Mouse (Mus musculus) limb, embryonic 10.5 days (tissue): Measurements from ENCODE around the gene Abca16. TPM values are rescaled to one million over a fixed set of nuclear protein-coding genes. Genes with fewer than 3 reads are reported as not detected.

Source experiments
- DNase-seq: peaks from one replicate; pipeline ENCODE4 v3.0.0-alpha.2; 2017; ENCODE audit warnings: low spot score
- H3K27ac ChIP-seq: fragments of 300-500 bp; sonication (generic); 2 replicates; pipeline ENCODE4 v1.5.1; 2016; ENCODE audit warnings: mild to moderate bottlenecking
- H3K27me3 ChIP-seq: fragments of 300-500 bp; sonication (generic); 2 replicates; pipeline ENCODE4 v1.6.1; 2016; ENCODE audit warnings: low read depth, mild to moderate bottlenecking; ENCODE audit not compliant: poor library complexity, severe bottlenecking
- H3K36me3 ChIP-seq: fragments of 300-500 bp; sonication (generic); 2 replicates; pipeline ENCODE4 v1.6.1; 2016; ENCODE audit warnings: mild to moderate bottlenecking, moderate library complexity
- H3K4me1 ChIP-seq: fragments of 300-500 bp; sonication (generic); 2 replicates; pipeline ENCODE4 v1.6.1; 2016
- H3K4me3 ChIP-seq: fragments of 300-500 bp; sonication (generic); 2 replicates; pipeline ENCODE4 v1.5.1; 2016; ENCODE audit warnings: mild to moderate bottlenecking, moderate library complexity
- H3K9me3 ChIP-seq: fragments of 300-500 bp; sonication (generic); replicated peaks from 2 replicates; pipeline ENCODE4 v1.6.1; 2016; ENCODE audit warnings: mild to moderate bottlenecking
- WGBS: fragments of 180-500 bp; shearing (Covaris S2); methylation state at CpG from one replicate; pipeline ENCODE4 v1.1.7; 2016; 5-methylcytosine and 5-hydroxymethylcytosine counted together
- polyA plus RNA-seq: library from polyadenylated mRNA; unstranded; fragments of >200 nt; fragmentation: Nextera tagmentation; extraction: Ambion mirVana; gene quantifications from 2 replicates; pipeline ENCODE4 v1.2.1, GENCODE M21; 2016

Gene Abca16
- polyA plus RNA-seq = not detected in 2 replicates

- DNase-seq = no peak
- no peaks in the 10 kb centered on the region for H3K36me3 ChIP-seq
- 79% methylated on average over 10 of the region's 10 CpGs for WGBS
- no peaks in the 10 kb centered on the region for H3K9me3 ChIP-seq
- H3K4me3 ChIP-seq = no peak within 1 kb of the TSS
- H3K4me1 ChIP-seq = no peaks in the 10 kb centered on the region
- H3K27ac ChIP-seq = no peak within 1 kb of the TSS
- no peaks in the 10 kb centered on the region for H3K27me3 ChIP-seq
These were observed at the start of gene Abca16 for GRCm38 (mm10) chr7:120409447-120409846. Gene Abca16, plus strand, starts transcription at chr7:120409647.

GRCm38 (mm10) chr7:120361159-120361558 is 48.3 kb upstream of the Abca16 start:
- Histone ChIP-seq H3K9me3 (no peaks in the 10 kb centered on the region), H3K36me3 (no peaks in the 10 kb centered on the region), H3K4me1 (no peaks in the 10 kb centered on the region), H3K4me3 (no peak overlapping the region), H3K27ac (no peak overlapping the region), H3K27me3 (no peaks in the 10 kb centered on the region)
- peak; percentile 53 for DNase-seq
- WGBS = 39% methylated on average over 13 of the region's 13 CpGs

- Histone ChIP-seq H3K4me3 (no peak overlapping the region), H3K27ac (no peak overlapping the region), H3K36me3 (no peaks in the 10 kb centered on the region), H3K27me3 (no peaks in the 10 kb centered on the region), H3K4me1 (no peaks in the 10 kb centered on the region), H3K9me3 (no peaks in the 10 kb centered on the region)
- no peak for DNase-seq
- WGBS = 92% methylated on average over 1 of the region's 1 CpGs
These were observed 2.9 kb downstream of the Abca16 start for GRCm38 (mm10) chr7:120412391-120412790.

GRCm38 (mm10) chr7:120426625-120427024 is 17.2 kb downstream of the Abca16 start:
- no peaks in the 10 kb centered on the region for H3K4me1 ChIP-seq
- no peak overlapping the region for H3K4me3 ChIP-seq
- H3K36me3 ChIP-seq = no peaks in the 10 kb centered on the region
- DNase-seq = peak; percentile 48
- WGBS = 38% methylated on average over 3 of the region's 3 CpGs
- no peaks in the 10 kb centered on the region for H3K9me3 ChIP-seq
- H3K27me3 ChIP-seq = no peaks in the 10 kb centered on the region
- no peak overlapping the region for H3K27ac ChIP-seq

- DNase-seq = no peak
- H3K4me3 ChIP-seq = no peak overlapping the region
- H3K36me3 ChIP-seq = no peaks in the 10 kb centered on the region
- H3K4me1 ChIP-seq = no peaks in the 10 kb centered on the region
- H3K9me3 ChIP-seq = no peaks in the 10 kb centered on the region
- H3K27ac ChIP-seq = no peak overlapping the region
- no peaks in the 10 kb centered on the region for H3K27me3 ChIP-seq
These were observed 22.0 kb downstream of the Abca16 start for GRCm38 (mm10) chr7:120431464-120431863.

- H3K36me3 ChIP-seq = no peaks in the 10 kb centered on the region
- WGBS = 8% methylated on average over 31 of the region's 31 CpGs
- peak; percentile 57 for DNase-seq
- peaks cover 3% of the 10 kb centered on the region for H3K4me1 ChIP-seq
- H3K27me3 ChIP-seq = no peaks in the 10 kb centered on the region
- H3K9me3 ChIP-seq = no peaks in the 10 kb centered on the region
- H3K4me3 ChIP-seq = peak overlapping the region; percentile 57
- H3K27ac ChIP-seq = peak overlapping the region; percentile 78
These were observed 94.6 kb downstream of the Abca16 start for GRCm38 (mm10) chr7:120503891-120504662.

- Histone ChIP-seq H3K4me1 (peaks cover 3% of the 10 kb centered on the region), H3K4me3 (peak overlapping the region; percentile 57), H3K27ac (peak overlapping the region; percentile 78), H3K27me3 (no peaks in the 10 kb centered on the region), H3K36me3 (no peaks in the 10 kb centered on the region), H3K9me3 (no peaks in the 10 kb centered on the region)
- DNase-seq = no peak
- WGBS = 40% methylated on average over 5 of the region's 5 CpGs
These were observed 95.2 kb downstream of the Abca16 start for GRCm38 (mm10) chr7:120504663-120504979.

GRCm38 (mm10) chr7:120534805-120535204 is 125.4 kb downstream of the Abca16 start:
- no peaks in the 10 kb centered on the region for H3K27me3 ChIP-seq
- no peak overlapping the region for H3K4me3 ChIP-seq
- no peak overlapping the region for H3K27ac ChIP-seq
- no peaks in the 10 kb centered on the region for H3K9me3 ChIP-seq
- 90% methylated on average over 2 of the region's 2 CpGs for WGBS
- DNase-seq = no peak
- H3K36me3 ChIP-seq = no peaks in the 10 kb centered on the region
- no peaks in the 10 kb centered on the region for H3K4me1 ChIP-seq

- no peak for DNase-seq
- no peak overlapping the region for H3K4me3 ChIP-seq
These were observed 143.2 kb downstream of the Abca16 start for GRCm38 (mm10) chr7:120552479-120553180.

GRCm38 (mm10) chr7:120553181-120553551 is 143.7 kb downstream of the Abca16 start:
- H3K4me3 ChIP-seq = no peak overlapping the region
- no peak overlapping the region for H3K27ac ChIP-seq
- H3K4me1 ChIP-seq = no peaks in the 10 kb centered on the region
- no peaks in the 10 kb centered on the region for H3K27me3 ChIP-seq
- no peaks in the 10 kb centered on the region for H3K9me3 ChIP-seq
- no peaks in the 10 kb centered on the region for H3K36me3 ChIP-seq
- DNase-seq = no peak
- WGBS = 48% methylated on average over 12 of the region's 12 CpGs

More at GRCm38 (mm10) chr7:120552479-120553180, 143.2 kb downstream of the Abca16 start:
- no peaks in the 10 kb centered on the region for H3K4me1 ChIP-seq
- H3K27ac ChIP-seq = no peak overlapping the region
- H3K27me3 ChIP-seq = no peaks in the 10 kb centered on the region
- WGBS = 52% methylated on average over 12 of the region's 12 CpGs
- H3K36me3 ChIP-seq = no peaks in the 10 kb centered on the region
- no peaks in the 10 kb centered on the region for H3K9me3 ChIP-seq

- no peaks in the 10 kb centered on the region for H3K36me3 ChIP-seq
- 72% methylated on average over 8 of the region's 8 CpGs for WGBS
These were observed 157.9 kb downstream of the Abca16 start for GRCm38 (mm10) chr7:120567366-120567765.

GRCm38 (mm10) chr7:120576520-120576919 is 167.1 kb downstream of the Abca16 start:
- 74% methylated on average over 3 of the region's 3 CpGs for WGBS
- no peak for DNase-seq
- H3K27ac ChIP-seq = no peak overlapping the region
- H3K36me3 ChIP-seq = no peaks in the 10 kb centered on the region
- H3K27me3 ChIP-seq = no peaks in the 10 kb centered on the region
- no peaks in the 10 kb centered on the region for H3K9me3 ChIP-seq
- no peaks in the 10 kb centered on the region for H3K4me1 ChIP-seq
- H3K4me3 ChIP-seq = no peak overlapping the region

More at GRCm38 (mm10) chr7:120567366-120567765, 157.9 kb downstream of the Abca16 start:
- H3K9me3 ChIP-seq = no peaks in the 10 kb centered on the region
- no peak overlapping the region for H3K27ac ChIP-seq
- H3K4me3 ChIP-seq = no peak overlapping the region
- no peaks in the 10 kb centered on the region for H3K27me3 ChIP-seq
- DNase-seq = no peak
- H3K4me1 ChIP-seq = no peaks in the 10 kb centered on the region
